Mouse (Mus musculus): ENCODE results near the gene Adi1. TPM values are rescaled to one million over a fixed set of nuclear protein-coding genes. Genes with fewer than 3 reads are reported as not detected.

Adi1 gene
- 44.3 TPM in 2 replicates for polyA plus RNA-seq (2015; fragmentation: Nextera tagmentation; extraction: Ambion mirVana)

DNA sequence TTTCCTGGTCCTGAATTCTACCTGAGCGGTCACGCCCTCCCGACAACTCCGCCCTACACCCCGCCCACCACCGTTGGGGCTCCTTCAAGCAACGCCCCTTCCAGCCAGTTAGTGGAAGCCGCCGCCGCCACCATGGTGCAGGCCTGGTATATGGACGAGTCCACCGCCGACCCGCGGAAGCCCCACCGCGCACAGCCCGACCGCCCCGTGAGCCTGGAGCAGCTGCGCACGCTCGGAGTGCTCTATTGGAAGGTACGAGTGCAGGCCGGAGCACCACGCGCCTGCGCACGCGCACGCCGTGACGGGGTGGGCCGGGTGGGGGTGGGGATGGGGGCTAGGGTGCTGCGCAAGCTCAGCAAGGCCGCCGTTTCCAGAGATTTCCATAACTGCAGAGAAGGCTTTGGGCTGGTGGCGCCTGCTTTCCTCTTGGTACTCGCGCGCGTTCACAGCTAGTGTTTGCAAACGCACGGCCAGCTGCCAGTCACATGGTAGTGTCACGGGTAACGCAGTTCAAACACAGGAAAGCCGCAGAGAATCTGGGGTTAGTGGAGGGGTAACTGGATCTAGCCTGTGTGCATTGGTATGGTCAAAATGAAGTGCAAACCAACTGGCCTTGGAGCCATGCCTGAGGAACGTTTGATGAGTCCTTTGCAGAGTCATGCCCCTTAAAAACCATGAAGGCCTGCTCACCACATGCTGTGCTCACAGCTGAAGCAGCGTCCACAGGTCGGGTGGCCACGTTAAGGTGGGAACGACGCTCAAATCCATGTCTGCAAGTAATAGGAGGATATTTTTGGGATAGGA is at the start of gene Adi1:
TSS of gene Adi1 (plus strand) at position 111 of the 804 bp plus-strand sequence.
- ATAC-seq (ENCODE audit: extremely low read depth, insufficient number of reproducible peaks, low FRiP score, low TSS enrichment): peak; percentile 77
- WGBS: 2% methylated on average over 53 of the region's 53 CpGs
- Histone ChIP-seq H3K9ac (peak within 1 kb of the TSS; percentile 85), H3K27me3 (replicated peaks) (no peaks in the 10 kb centered on the region), H3K4me1 (peaks cover 14% of the 10 kb centered on the region), H3K4me2 (peak within 1 kb of the TSS; percentile 72), H3K4me3 (peak within 1 kb of the TSS; percentile 70), H3K9me3 (no peaks in the 10 kb centered on the region), H3K27ac (replicated peaks) (peak within 1 kb of the TSS; percentile 88), H3K36me3 (peaks cover 29% of the 10 kb centered on the region)

GRCm38 (mm10) chr12:28625407-28625806 is 49.6 kb upstream of the Adi1 start:
- no peak for ATAC-seq (ENCODE audit: extremely low read depth, insufficient number of reproducible peaks, low FRiP score, low TSS enrichment)
- no peaks in the 10 kb centered on the region for H3K27me3 ChIP-seq (replicated peaks)
- no peaks in the 10 kb centered on the region for H3K9me3 ChIP-seq
- H3K9ac ChIP-seq: no peak overlapping the region
- peaks cover 28% of the 10 kb centered on the region for H3K36me3 ChIP-seq
- no peak overlapping the region for H3K4me2 ChIP-seq
- H3K27ac ChIP-seq (replicated peaks): no peak overlapping the region
- H3K4me3 ChIP-seq: no peak overlapping the region
- 58% methylated on average over 7 of the region's 7 CpGs for WGBS
- H3K4me1 ChIP-seq: peaks cover 37% of the 10 kb centered on the region

DNA sequence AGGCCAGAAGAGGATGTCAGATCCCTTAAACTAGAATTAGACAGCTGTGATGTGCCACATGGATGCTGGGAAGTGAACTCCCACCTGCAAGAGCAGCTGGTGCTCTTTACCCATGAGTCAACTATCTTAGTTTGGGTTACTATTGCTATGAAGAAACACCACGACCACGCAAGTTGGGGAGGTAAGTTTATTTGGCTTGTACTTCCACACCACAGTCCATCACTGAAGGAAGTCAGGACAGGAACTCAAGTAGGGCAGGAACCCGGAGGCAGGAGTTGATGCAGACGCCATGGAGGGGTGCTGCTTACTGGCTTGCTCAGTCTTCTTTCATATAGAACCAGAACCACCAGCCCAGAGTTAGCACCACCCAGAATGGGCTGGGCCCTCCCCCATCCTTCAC is 47.9 kb upstream of the Adi1 start:
- Histone ChIP-seq H3K27ac (replicated peaks) (no peak overlapping the region), H3K4me1 (peaks cover 23% of the 10 kb centered on the region), H3K4me3 (no peak overlapping the region), H3K9me3 (no peaks in the 10 kb centered on the region), H3K27me3 (replicated peaks) (no peaks in the 10 kb centered on the region), H3K36me3 (peaks cover 45% of the 10 kb centered on the region), H3K4me2 (no peak overlapping the region), H3K9ac (no peak overlapping the region)
- no peak for ATAC-seq (ENCODE audit: extremely low read depth, insufficient number of reproducible peaks, low FRiP score, low TSS enrichment)
- 59% methylated on average over 4 of the region's 4 CpGs for WGBS

DNA sequence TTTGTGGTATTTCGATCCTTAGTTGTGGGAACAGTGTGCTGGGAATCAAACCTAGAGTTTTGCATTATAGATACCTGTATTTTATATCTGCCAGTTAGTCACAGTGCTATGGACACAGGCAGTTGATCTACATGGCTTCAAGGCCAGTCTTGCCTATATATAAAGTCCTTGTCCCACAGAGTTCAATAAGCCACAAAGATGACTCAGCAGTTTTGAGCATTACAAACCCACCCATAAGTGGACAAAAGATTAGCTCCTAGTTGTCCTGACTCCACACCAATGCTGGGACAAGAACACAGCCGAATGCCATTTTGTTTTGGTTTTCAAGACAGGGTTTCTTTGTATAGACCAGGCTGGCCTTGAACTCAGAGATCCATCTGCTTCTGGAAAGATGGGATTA is 46.6 kb upstream of the Adi1 start:
- Histone ChIP-seq H3K4me1 (peaks cover 22% of the 10 kb centered on the region), H3K9me3 (no peaks in the 10 kb centered on the region), H3K27me3 (replicated peaks) (no peaks in the 10 kb centered on the region), H3K27ac (replicated peaks) (no peak overlapping the region), H3K36me3 (peaks cover 58% of the 10 kb centered on the region), H3K9ac (no peak overlapping the region), H3K4me2 (no peak overlapping the region), H3K4me3 (no peak overlapping the region)
- ATAC-seq (ENCODE audit: extremely low read depth, insufficient number of reproducible peaks, low FRiP score, low TSS enrichment): no peak
- WGBS: 91% methylated on average over 2 of the region's 2 CpGs

- WGBS: 1% methylated on average over 23 of the region's 23 CpGs
- peak overlapping the region; percentile 85 for H3K4me3 ChIP-seq
- ATAC-seq (ENCODE audit: extremely low read depth, insufficient number of reproducible peaks, low FRiP score, low TSS enrichment): 0 out of 2 replicates have a peak, but pooled peaks have one; percentile 6
- H3K9me3 ChIP-seq: no peaks in the 10 kb centered on the region
- peaks cover 24% of the 10 kb centered on the region for H3K4me1 ChIP-seq
- peak overlapping the region; percentile 97 for H3K9ac ChIP-seq
- peak overlapping the region; percentile 87 for H3K27ac ChIP-seq (replicated peaks)
- no peaks in the 10 kb centered on the region for H3K27me3 ChIP-seq (replicated peaks)
- H3K4me2 ChIP-seq: peak overlapping the region; percentile 87
- H3K36me3 ChIP-seq: peaks cover 47% of the 10 kb centered on the region
Observed at GRCm38 (mm10) chr12:28635058-28635534, 39.9 kb upstream of the Adi1 start.

- peaks cover 40% of the 10 kb centered on the region for H3K36me3 ChIP-seq
- H3K4me3 ChIP-seq: peak within 1 kb of the TSS; percentile 85
- peak within 1 kb of the TSS; percentile 87 for H3K27ac ChIP-seq (replicated peaks)
- H3K27me3 ChIP-seq (replicated peaks): no peaks in the 10 kb centered on the region
- no peaks in the 10 kb centered on the region for H3K9me3 ChIP-seq
- H3K4me1 ChIP-seq: peaks cover 24% of the 10 kb centered on the region
- H3K4me2 ChIP-seq: peak within 1 kb of the TSS; percentile 87
- WGBS: 4% methylated on average over 69 of the region's 69 CpGs
- peak within 1 kb of the TSS; percentile 97 for H3K9ac ChIP-seq
- ATAC-seq (ENCODE audit: extremely low read depth, insufficient number of reproducible peaks, low FRiP score, low TSS enrichment): peak; percentile 87
Observed at GRCm38 (mm10) chr12:28635535-28636476, 39.2 kb upstream of the Adi1 start, which contains the start of gene Rps7. TSS of gene Rps7 (minus strand) at chr12:28635953.

DNA sequence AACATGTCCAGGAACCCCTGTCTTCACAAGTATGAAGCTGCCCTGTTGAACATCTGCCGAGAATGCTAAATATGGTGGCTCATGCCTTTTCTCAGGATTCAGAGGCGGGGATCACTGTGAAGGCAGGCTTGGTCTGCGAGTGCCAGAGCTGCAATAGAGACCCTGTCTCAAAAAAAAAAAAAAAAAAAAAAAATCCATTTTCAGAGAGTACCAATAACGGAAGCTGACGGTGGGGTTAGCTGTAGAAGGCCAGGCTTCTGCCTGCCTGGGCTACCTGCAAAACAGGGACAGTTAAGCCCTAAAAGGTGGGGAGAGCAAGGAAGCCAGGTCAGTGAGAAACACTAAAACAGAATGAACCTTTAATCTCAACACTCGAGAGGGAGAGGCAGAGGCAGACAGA is 38.5 kb upstream of the Adi1 start:
- H3K9me3 ChIP-seq: no peaks in the 10 kb centered on the region
- WGBS: 77% methylated on average over 6 of the region's 6 CpGs
- H3K9ac ChIP-seq: peak overlapping the region; percentile 81; the same call in 1 of the 2 replicates
- peak overlapping the region; percentile 87 for H3K4me2 ChIP-seq
- peaks cover 32% of the 10 kb centered on the region for H3K36me3 ChIP-seq
- H3K4me3 ChIP-seq: peak overlapping the region; percentile 85
- peaks cover 24% of the 10 kb centered on the region for H3K4me1 ChIP-seq
- no peak overlapping the region for H3K27ac ChIP-seq (replicated peaks)
- ATAC-seq (ENCODE audit: extremely low read depth, insufficient number of reproducible peaks, low FRiP score, low TSS enrichment): no peak
- no peaks in the 10 kb centered on the region for H3K27me3 ChIP-seq (replicated peaks)

DNA sequence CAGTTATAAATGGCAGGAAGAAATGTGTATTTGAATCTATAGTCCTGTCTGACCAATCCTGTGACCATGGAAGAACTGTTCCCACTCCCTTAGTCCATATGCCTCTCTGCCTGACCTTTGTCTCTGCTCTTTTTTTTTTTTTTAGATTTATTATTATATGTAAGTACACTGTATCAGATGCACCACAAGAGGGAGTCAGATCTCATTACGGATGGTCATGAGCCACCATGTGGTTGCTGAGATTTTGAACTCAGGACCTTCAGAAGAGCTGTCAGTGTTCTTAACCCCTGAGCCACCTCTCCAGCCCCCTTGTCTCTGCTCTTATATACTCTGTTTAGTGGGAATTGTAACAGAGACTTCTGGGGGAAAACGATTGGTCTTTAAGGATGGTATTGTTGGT is 36.3 kb upstream of the Adi1 start:
- WGBS: 66% methylated on average over 2 of the region's 2 CpGs
- H3K36me3 ChIP-seq: peaks cover 10% of the 10 kb centered on the region
- H3K4me2 ChIP-seq: no peak overlapping the region
- H3K4me3 ChIP-seq: no peak overlapping the region
- H3K4me1 ChIP-seq: peaks cover 11% of the 10 kb centered on the region
- H3K27ac ChIP-seq (replicated peaks): no peak overlapping the region
- ATAC-seq (ENCODE audit: extremely low read depth, insufficient number of reproducible peaks, low FRiP score, low TSS enrichment): no peak
- no peaks in the 10 kb centered on the region for H3K9me3 ChIP-seq
- peaks cover 15% of the 10 kb centered on the region for H3K27me3 ChIP-seq (replicated peaks)
- H3K9ac ChIP-seq: no peak overlapping the region

- peak within 1 kb of the TSS; percentile 84 for H3K4me2 ChIP-seq
- 2% methylated on average over 52 of the region's 52 CpGs for WGBS
- no peaks in the 10 kb centered on the region; the same call in 1 of the 2 replicates for H3K27me3 ChIP-seq (replicated peaks)
- no peaks in the 10 kb centered on the region for H3K9me3 ChIP-seq
- ATAC-seq (ENCODE audit: extremely low read depth, insufficient number of reproducible peaks, low FRiP score, low TSS enrichment): peak; percentile 83
- peaks cover 15% of the 10 kb centered on the region for H3K4me1 ChIP-seq
- H3K9ac ChIP-seq: peak within 1 kb of the TSS; percentile 88
- peak within 1 kb of the TSS; percentile 68 for H3K27ac ChIP-seq (replicated peaks)
- peak within 1 kb of the TSS; percentile 84 for H3K4me3 ChIP-seq
- peaks cover 30% of the 10 kb centered on the region for H3K36me3 ChIP-seq
Observed at GRCm38 (mm10) chr12:28649141-28650110, 25.6 kb upstream of the Adi1 start, which contains the start of gene Rnaseh1. TSS of gene Rnaseh1 (plus strand) at chr12:28649602.

DNA sequence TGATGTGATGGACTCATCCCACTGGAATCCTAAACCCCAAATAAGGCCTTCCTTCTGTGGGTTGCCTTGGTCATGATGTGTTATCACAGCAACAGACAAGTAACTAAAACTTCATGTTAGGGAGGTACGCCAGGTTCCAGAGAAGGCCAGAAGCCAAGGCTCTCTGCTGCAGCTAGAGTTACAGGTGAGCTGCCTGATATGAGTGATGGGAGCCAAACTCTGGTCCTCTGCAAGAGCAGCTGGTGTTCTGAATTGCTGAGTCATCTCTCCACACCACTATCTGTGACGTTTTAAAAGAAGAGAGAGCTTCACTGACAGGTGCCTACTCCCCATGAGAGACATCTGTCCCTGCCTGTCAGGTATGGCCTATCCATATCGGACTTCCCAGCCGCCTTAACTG is 12.4 kb upstream of the Adi1 start:
- Histone ChIP-seq H3K4me3 (no peak overlapping the region), H3K27me3 (replicated peaks) (no peaks in the 10 kb centered on the region), H3K36me3 (peaks cover 42% of the 10 kb centered on the region), H3K4me2 (no peak overlapping the region), H3K9me3 (no peaks in the 10 kb centered on the region), H3K9ac (no peak overlapping the region), H3K4me1 (peaks cover 15% of the 10 kb centered on the region), H3K27ac (replicated peaks) (no peak overlapping the region)
- ATAC-seq (ENCODE audit: extremely low read depth, insufficient number of reproducible peaks, low FRiP score, low TSS enrichment): no peak
- WGBS: 67% methylated on average over 4 of the region's 4 CpGs
